Mouse (Mus musculus) ES-Bruce4 (cell line): ENCODE measurements around the gene Hs2st1.

Source experiments
- CTCF ChIP-seq: IDR thresholded peaks from one replicate; pipeline ENCODE4 v1.8.1; 2011; ENCODE audit warnings: low read depth, low read length
- EP300 ChIP-seq: IDR thresholded peaks from 2 replicates; pipeline ENCODE4 v1.6.1; 2011; ENCODE audit warnings: low read depth, low read length; ENCODE audit not compliant: insufficient read depth
- POLR2A ChIP-seq: IDR thresholded peaks from one replicate; pipeline ENCODE4 v1.8.1; 2011; ENCODE audit warnings: low read length; ENCODE audit not compliant: insufficient read depth

DNA sequence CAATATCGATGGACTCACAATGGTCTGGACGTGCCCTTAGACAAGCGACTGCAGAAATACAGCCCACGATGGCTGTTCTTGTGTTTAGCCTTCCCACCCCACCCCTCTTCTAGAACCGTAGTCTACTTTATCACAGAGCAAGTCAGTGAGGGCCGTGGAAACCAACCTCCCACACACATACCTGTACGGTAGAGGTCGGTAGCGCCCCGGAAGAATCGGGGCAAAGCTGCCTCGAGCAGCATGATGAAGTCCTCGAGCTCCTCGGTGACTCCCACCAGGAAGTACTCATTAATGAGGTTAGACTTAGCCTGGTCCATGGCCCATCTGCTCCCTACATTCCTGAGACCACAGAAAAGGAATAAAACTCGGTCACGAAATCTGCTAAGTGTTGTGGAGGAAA, 134.7 kb downstream of the Hs2st1 start:
- TF ChIP-seq POLR2A, result no peak
- TF ChIP-seq CTCF, result no peak
- TF ChIP-seq EP300, result no peak
